Mouse (Mus musculus) cerebellum, adult 2 months (tissue): ENCODE measurements around the gene Hoxc8. TPM values are rescaled to one million over a fixed set of nuclear protein-coding genes. Genes with fewer than 3 reads are reported as not detected.

Experiments
- DNase-seq, 2 experiments: peaks; one replicate each; pipeline ENCODE4 v3.0.0; 2021
- H3K27ac ChIP-seq: fragments of 200-500 bp; 2 replicates; pipeline ENCODE4 v1.5.1; 2012; ENCODE audit warnings: low read length, control low read depth, inconsistent platforms; ENCODE audit not compliant: insufficient read depth
- H3K27me3 ChIP-seq: fragments of 200-500 bp; 2 replicates; pipeline ENCODE4 v1.6.1; 2012; ENCODE audit warnings: inconsistent platforms, mild to moderate bottlenecking, low read length, moderate library complexity; ENCODE audit not compliant: control insufficient read depth, insufficient read depth
- H3K4me1 ChIP-seq: fragments of 200-500 bp; 2 replicates; pipeline ENCODE4 v1.6.1; 2011; ENCODE audit warnings: low read length; ENCODE audit not compliant: control insufficient read depth, insufficient read depth
- H3K4me3 ChIP-seq: fragments of 200-500 bp; replicated peaks from 2 replicates; pipeline ENCODE3; 2011; ENCODE audit warnings: mild to moderate bottlenecking, low read depth, low read length, control low read depth; ENCODE audit not compliant: insufficient read depth
- CTCF ChIP-seq: fragments of 200-500 bp; IDR thresholded peaks from 2 replicates; pipeline ENCODE4 v1.5.1; 2011; ENCODE audit warnings: low read depth, mild to moderate bottlenecking, control low read depth, low read length, moderate library complexity, borderline replicate concordance; ENCODE audit not compliant: insufficient read depth
- POLR2A ChIP-seq: fragments of 200-500 bp; IDR thresholded peaks from 2 replicates; pipeline ENCODE4 v1.6.1; 2011; ENCODE audit warnings: low read length, control low read depth, borderline replicate concordance; ENCODE audit not compliant: insufficient read depth
- WGBS: fragments of 180-500 bp; shearing (Covaris S2); methylation state at CpG from one replicate; pipeline ENCODE4 v1.1.7; 2018; 5-methylcytosine and 5-hydroxymethylcytosine counted together
- polyA plus RNA-seq: library from polyadenylated mRNA; depleted of rRNA; stranded (reverse); fragments of >200 nt; gene quantifications from 2 replicates; pipeline ENCODE4 v1.2.3, GENCODE M21; 2012

Hoxc8 gene
- polyA plus RNA-seq, 1 experiment, result not detected

GRCm38 (mm10) chr15:102966776-102967311 is 23.6 kb upstream of the Hoxc8 start, which contains the start of gene Hoxc10:
Gene Hoxc10 (plus strand): TSS chr15:102966796.
- Histone ChIP-seq H3K27me3 (peaks cover 23% of the 10 kb centered on the region; the same call in 1 of the 2 replicates), H3K4me1 (no peaks in the 10 kb centered on the region), H3K27ac (no peak within 1 kb of the TSS), H3K4me3 (no peak within 1 kb of the TSS)
- TF ChIP-seq POLR2A (no peak), CTCF (no peak)
- WGBS, result 4% methylated on average over 27 of the region's 27 CpGs
- no peak for DNase-seq

- H3K27ac ChIP-seq, result no peak within 1 kb of the TSS
- no peaks in the 10 kb centered on the region for H3K4me1 ChIP-seq
- no peak for DNase-seq
- peaks cover 23% of the 10 kb centered on the region; the same call in 1 of the 2 replicates for H3K27me3 ChIP-seq
- TF ChIP-seq POLR2A, result no peak
- TF ChIP-seq CTCF, result no peak
- no peak within 1 kb of the TSS for H3K4me3 ChIP-seq
- 6% methylated on average over 12 of the region's 12 CpGs for WGBS
These were observed 23.2 kb upstream of the Hoxc8 start, which contains the start of gene Hoxc5 for GRCm38 (mm10) chr15:102967312-102967510. Gene Hoxc5 (plus strand): TSS chr15:102967443.

GRCm38 (mm10) chr15:102967511-102968397 is 22.7 kb upstream of the Hoxc8 start:
- Histone ChIP-seq H3K27ac (no peak overlapping the region), H3K4me3 (no peak overlapping the region), H3K27me3 (peaks cover 24% of the 10 kb centered on the region; the same call in 1 of the 2 replicates), H3K4me1 (no peaks in the 10 kb centered on the region)
- 4% methylated on average over 34 of the region's 34 CpGs for WGBS
- TF ChIP-seq CTCF (no peak), POLR2A (no peak)
- no peak for DNase-seq

GRCm38 (mm10) chr15:102969296-102969695 is 21.1 kb upstream of the Hoxc8 start:
- 32% methylated on average over 1 of the region's 1 CpGs for WGBS
- no peak for DNase-seq
- Histone ChIP-seq H3K4me1 (no peaks in the 10 kb centered on the region), H3K27me3 (peaks cover 18% of the 10 kb centered on the region; the same call in 1 of the 2 replicates), H3K4me3 (no peak overlapping the region), H3K27ac (no peak overlapping the region)
- TF ChIP-seq CTCF (no peak), POLR2A (no peak)

GRCm38 (mm10) chr15:102970740-102971139 is 19.7 kb upstream of the Hoxc8 start:
- TF ChIP-seq CTCF (no peak; the same call in 1 of the 2 replicates), POLR2A (no peak)
- DNase-seq, result no peak
- H3K27me3 ChIP-seq, result peaks cover 15% of the 10 kb centered on the region; the same call in 1 of the 2 replicates
- 1% methylated on average over 12 of the region's 12 CpGs for WGBS
- H3K4me1 ChIP-seq, result no peaks in the 10 kb centered on the region
- no peak overlapping the region for H3K4me3 ChIP-seq
- H3K27ac ChIP-seq, result no peak overlapping the region

- no peak overlapping the region for H3K4me3 ChIP-seq
- peaks cover 21% of the 10 kb centered on the region; the same call in 1 of the 2 replicates for H3K27me3 ChIP-seq
- no peak overlapping the region for H3K27ac ChIP-seq
- no peak for DNase-seq
- TF ChIP-seq POLR2A, result no peak
- no peak for TF ChIP-seq CTCF
- 1% methylated on average over 21 of the region's 21 CpGs for WGBS
- H3K4me1 ChIP-seq, result no peaks in the 10 kb centered on the region
These were observed 18.2 kb upstream of the Hoxc8 start for GRCm38 (mm10) chr15:102972254-102972653.

- no peak overlapping the region for H3K4me3 ChIP-seq
- TF ChIP-seq CTCF (no peak), POLR2A (no peak)
- DNase-seq, result no peak
- H3K4me1 ChIP-seq, result no peaks in the 10 kb centered on the region
- 5% methylated on average over 6 of the region's 6 CpGs for WGBS
- peaks cover 23% of the 10 kb centered on the region; the same call in 1 of the 2 replicates for H3K27me3 ChIP-seq
- no peak overlapping the region for H3K27ac ChIP-seq
These were observed 17.7 kb upstream of the Hoxc8 start for GRCm38 (mm10) chr15:102972753-102973152.

GRCm38 (mm10) chr15:102975034-102975433 is 15.4 kb upstream of the Hoxc8 start:
- DNase-seq, result no peak
- Histone ChIP-seq H3K4me3 (no peak overlapping the region), H3K4me1 (no peaks in the 10 kb centered on the region), H3K27me3 (peaks cover 22% of the 10 kb centered on the region; the same call in 1 of the 2 replicates), H3K27ac (no peak overlapping the region)
- no peak for TF ChIP-seq POLR2A
- TF ChIP-seq CTCF, result no peak
- 5% methylated on average over 7 of the region's 7 CpGs for WGBS
